Mouse (Mus musculus) brain, adult 10 weeks (tissue): Measurements from ENCODE around the gene Mbd5. TPM values are rescaled to one million over a fixed set of nuclear protein-coding genes. Genes with fewer than 3 reads are reported as not detected.

ENCODE experiments used
- polyA plus RNA-seq: library from polyadenylated mRNA; stranded (reverse); fragments of 350-450 nt; fragmentation: Illumina TruSeq; extraction: RNeasy Lipid Tissue Mini Kit (QIAGEN cat#74804); gene quantifications from one replicate; pipeline ENCODE4 v1.2.3, GENCODE M21; 2015; ENCODE audit warnings: low read depth, low replicate concordance

Gene Mbd5
- polyA plus RNA-seq, result 44.4 TPM

GRCm38 (mm10) chr2:48948841-48949584 is at the start of gene Mbd5:
TSS of gene Mbd5 (plus strand) at chr2:48949508.

GRCm38 (mm10) chr2:48950252-48950315 is 776 bp downstream of the Mbd5 start, which contains the start of gene Orc4:
TSS of gene Orc4 (minus strand) at chr2:48950277.

Other genes starting within 250 kb of the Mbd5 start
- 21.3 TPM for gene Acvr2a, start 135.4 kb upstream of the Mbd5 start, polyA plus RNA-seq
- 101 TPM for gene Orc4, start 769 bp downstream of the Mbd5 start, polyA plus RNA-seq